Mouse (Mus musculus) hindbrain, embryonic 13.5 days (tissue): Measurements from ENCODE around the gene Ssr2. TPM values are rescaled to one million over a fixed set of nuclear protein-coding genes. Genes with fewer than 3 reads are reported as not detected.

Source experiments
- ATAC-seq: fragments of 200-750 bp; cut with Nextera tagmentation; 2 replicates; pipeline ENCODE4 v1.8.0; 2017; ENCODE audit warnings: moderate TSS enrichment; ENCODE audit not compliant: low FRiP score
- H3K27ac ChIP-seq: fragments of 300-500 bp; sonication (generic); 2 replicates; pipeline ENCODE4 v1.5.1; 2015; ENCODE audit warnings: inconsistent platforms, mild to moderate bottlenecking, moderate library complexity
- H3K27me3 ChIP-seq: fragments of 300-500 bp; sonication (generic); 2 replicates; pipeline ENCODE4 v1.6.1; 2015; ENCODE audit warnings: mild to moderate bottlenecking, inconsistent platforms
- H3K36me3 ChIP-seq: fragments of 300-500 bp; sonication (generic); 2 replicates; pipeline ENCODE4 v1.6.1; 2015; ENCODE audit warnings: mild to moderate bottlenecking, inconsistent platforms
- H3K4me1 ChIP-seq: fragments of 300-500 bp; sonication (generic); replicated peaks from 2 replicates; pipeline ENCODE4 v1.6.1; 2015; ENCODE audit warnings: inconsistent platforms
- H3K4me2 ChIP-seq: fragments of 300-500 bp; sonication (generic); 2 replicates; pipeline ENCODE4 v1.6.1; 2015; ENCODE audit warnings: inconsistent platforms, mild to moderate bottlenecking, moderate library complexity
- H3K4me3 ChIP-seq: fragments of 300-500 bp; sonication (generic); 2 replicates; pipeline ENCODE4 v1.5.1; 2015; ENCODE audit warnings: mild to moderate bottlenecking, inconsistent platforms
- H3K9ac ChIP-seq: fragments of 300-500 bp; sonication (generic); 2 replicates; pipeline ENCODE4 v1.6.1; 2015; ENCODE audit warnings: mild to moderate bottlenecking, inconsistent platforms
- H3K9me3 ChIP-seq: fragments of 300-500 bp; sonication (generic); 2 replicates; pipeline ENCODE4 v1.6.1; 2016; ENCODE audit warnings: inconsistent platforms
- WGBS: fragments of 180-500 bp; shearing (Covaris S2); methylation state at CpG from one replicate; pipeline ENCODE4 v1.1.7; 2015; 5-methylcytosine and 5-hydroxymethylcytosine counted together
- polyA plus RNA-seq: library from polyadenylated mRNA; unstranded; fragments of >200 nt; fragmentation: Nextera tagmentation; extraction: Ambion mirVana; gene quantifications from 2 replicates; pipeline ENCODE4 v1.2.1, GENCODE M21; 2015

The Ssr2 gene
- polyA plus RNA-seq, 1 experiment from 2014 or later = 154 TPM

- Histone ChIP-seq H3K27ac (peak overlapping the region; percentile 79), H3K4me3 (peak overlapping the region; percentile 95), H3K4me2 (peak overlapping the region; percentile 98), H3K27me3 (no peaks in the 10 kb centered on the region), H3K9me3 (no peaks in the 10 kb centered on the region), H3K4me1 (peaks cover 65% of the 10 kb centered on the region), H3K36me3 (peaks cover 46% of the 10 kb centered on the region), H3K9ac (peak overlapping the region; percentile 100)
- ATAC-seq = no peak
- 11% methylated on average over 3 of the region's 3 CpGs for WGBS
These were observed 40.7 kb upstream of the Ssr2 start for GRCm38 (mm10) chr3:88535005-88535404.

- Histone ChIP-seq H3K4me2 (peak overlapping the region; percentile 98), H3K4me3 (peak overlapping the region; percentile 95), H3K9ac (peak overlapping the region; percentile 100), H3K9me3 (no peaks in the 10 kb centered on the region), H3K27me3 (no peaks in the 10 kb centered on the region), H3K4me1 (peaks cover 65% of the 10 kb centered on the region), H3K36me3 (peaks cover 51% of the 10 kb centered on the region), H3K27ac (peak overlapping the region; percentile 79; the same call in 1 of the 2 replicates)
- WGBS = 22% methylated on average over 4 of the region's 4 CpGs
- no peak for ATAC-seq
These were observed 40.1 kb upstream of the Ssr2 start for GRCm38 (mm10) chr3:88535527-88535926.

- Histone ChIP-seq H3K4me2 (peak overlapping the region; percentile 98), H3K9me3 (no peaks in the 10 kb centered on the region), H3K4me1 (peaks cover 71% of the 10 kb centered on the region), H3K9ac (peak overlapping the region; percentile 100), H3K36me3 (peaks cover 57% of the 10 kb centered on the region), H3K4me3 (peak overlapping the region; percentile 95), H3K27ac (peak overlapping the region; percentile 79), H3K27me3 (no peaks in the 10 kb centered on the region)
- ATAC-seq = no peak
- 7% methylated on average over 57 of the region's 64 CpGs for WGBS
These were observed 39.4 kb upstream of the Ssr2 start for GRCm38 (mm10) chr3:88536103-88536930.

- WGBS = 71% methylated on average over 6 of the region's 6 CpGs
- Histone ChIP-seq H3K4me2 (peak overlapping the region; percentile 98), H3K9me3 (no peaks in the 10 kb centered on the region), H3K27me3 (no peaks in the 10 kb centered on the region), H3K27ac (peak overlapping the region; percentile 79; the same call in 1 of the 2 replicates), H3K4me3 (peak overlapping the region; percentile 95), H3K9ac (peak overlapping the region; percentile 100), H3K4me1 (peaks cover 80% of the 10 kb centered on the region), H3K36me3 (peaks cover 57% of the 10 kb centered on the region)
- ATAC-seq = no peak
These were observed 38.5 kb upstream of the Ssr2 start for GRCm38 (mm10) chr3:88537146-88537545.

- Histone ChIP-seq H3K4me3 (peak overlapping the region; percentile 8; the same call in 1 of the 2 replicates), H3K9me3 (no peaks in the 10 kb centered on the region), H3K27me3 (no peaks in the 10 kb centered on the region), H3K4me1 (peaks cover 84% of the 10 kb centered on the region), H3K27ac (peak overlapping the region; percentile 70), H3K9ac (peak overlapping the region; percentile 61), H3K36me3 (peaks cover 57% of the 10 kb centered on the region), H3K4me2 (peak overlapping the region; percentile 98)
- 25% methylated on average over 9 of the region's 9 CpGs for WGBS
- ATAC-seq = no peak
These were observed 37.2 kb upstream of the Ssr2 start for GRCm38 (mm10) chr3:88538271-88539145.

- Histone ChIP-seq H3K36me3 (peaks cover 57% of the 10 kb centered on the region), H3K27me3 (no peaks in the 10 kb centered on the region), H3K4me2 (no peak overlapping the region), H3K4me3 (no peak overlapping the region), H3K27ac (peak overlapping the region; percentile 69), H3K9me3 (no peaks in the 10 kb centered on the region), H3K9ac (peak overlapping the region; percentile 49), H3K4me1 (peaks cover 78% of the 10 kb centered on the region)
- ATAC-seq = no peak
- 8% methylated on average over 3 of the region's 3 CpGs for WGBS
These were observed 36.3 kb upstream of the Ssr2 start for GRCm38 (mm10) chr3:88539397-88539796.

- Histone ChIP-seq H3K4me3 (no peak overlapping the region), H3K9me3 (no peaks in the 10 kb centered on the region), H3K9ac (peak overlapping the region; percentile 43; the same call in 1 of the 2 replicates), H3K27ac (peak overlapping the region; percentile 58; the same call in 1 of the 2 replicates), H3K36me3 (peaks cover 53% of the 10 kb centered on the region), H3K4me2 (no peak overlapping the region), H3K4me1 (peaks cover 71% of the 10 kb centered on the region), H3K27me3 (no peaks in the 10 kb centered on the region)
- ATAC-seq = no peak
- WGBS = 62% methylated on average over 5 of the region's 5 CpGs
These were observed 35.6 kb upstream of the Ssr2 start for GRCm38 (mm10) chr3:88540085-88540484.

- H3K9ac ChIP-seq = no peak overlapping the region
- H3K4me2 ChIP-seq = no peak overlapping the region
- peaks cover 37% of the 10 kb centered on the region for H3K36me3 ChIP-seq
- peak; percentile 46 for ATAC-seq
- no peak overlapping the region for H3K4me3 ChIP-seq
- H3K27ac ChIP-seq = peak overlapping the region; percentile 66
- H3K27me3 ChIP-seq = no peaks in the 10 kb centered on the region
- H3K9me3 ChIP-seq = no peaks in the 10 kb centered on the region
- peaks cover 54% of the 10 kb centered on the region for H3K4me1 ChIP-seq
- WGBS = 56% methylated on average over 6 of the region's 7 CpGs
These were observed 33.9 kb upstream of the Ssr2 start for GRCm38 (mm10) chr3:88541622-88542401.

GRCm38 (mm10) chr3:88542486-88542885 lies 33.2 kb upstream of the Ssr2 start:
- Histone ChIP-seq H3K4me3 (no peak overlapping the region), H3K27me3 (no peaks in the 10 kb centered on the region), H3K4me1 (peaks cover 47% of the 10 kb centered on the region), H3K27ac (peak overlapping the region; percentile 55; the same call in 1 of the 2 replicates), H3K36me3 (peaks cover 30% of the 10 kb centered on the region), H3K9me3 (no peaks in the 10 kb centered on the region), H3K4me2 (no peak overlapping the region), H3K9ac (no peak overlapping the region)
- ATAC-seq = no peak
- WGBS = 68% methylated on average over 4 of the region's 4 CpGs

- peaks cover 23% of the 10 kb centered on the region for H3K36me3 ChIP-seq
- no peak overlapping the region for H3K4me3 ChIP-seq
- peak overlapping the region; percentile 40 for H3K27ac ChIP-seq
- no peaks in the 10 kb centered on the region for H3K27me3 ChIP-seq
- ATAC-seq = no peak
- H3K4me2 ChIP-seq = no peak overlapping the region
- peaks cover 40% of the 10 kb centered on the region for H3K4me1 ChIP-seq
- no peak overlapping the region; the same call in 1 of the 2 replicates for H3K9ac ChIP-seq
- 79% methylated on average over 8 of the region's 8 CpGs for WGBS
- H3K9me3 ChIP-seq = no peaks in the 10 kb centered on the region
These were observed 32.5 kb upstream of the Ssr2 start for GRCm38 (mm10) chr3:88543174-88543573.

- no peak for ATAC-seq
- Histone ChIP-seq H3K4me1 (peaks cover 34% of the 10 kb centered on the region), H3K27me3 (no peaks in the 10 kb centered on the region), H3K36me3 (peaks cover 17% of the 10 kb centered on the region), H3K9me3 (no peaks in the 10 kb centered on the region), H3K27ac (peak overlapping the region; percentile 40; the same call in 1 of the 2 replicates), H3K9ac (no peak overlapping the region), H3K4me2 (no peak overlapping the region), H3K4me3 (no peak overlapping the region)
- WGBS = 71% methylated on average over 5 of the region's 5 CpGs
These were observed 31.8 kb upstream of the Ssr2 start for GRCm38 (mm10) chr3:88543651-88544410.
